Mouse (Mus musculus): ENCODE measurements at regions not wholly inside any gene's neighbourhood (a gene's known extent, or its start where the extent isn't known, plus 50 kb on each side); places are given as distances from the start of the nearest gene placed in this dataset.

DNA sequence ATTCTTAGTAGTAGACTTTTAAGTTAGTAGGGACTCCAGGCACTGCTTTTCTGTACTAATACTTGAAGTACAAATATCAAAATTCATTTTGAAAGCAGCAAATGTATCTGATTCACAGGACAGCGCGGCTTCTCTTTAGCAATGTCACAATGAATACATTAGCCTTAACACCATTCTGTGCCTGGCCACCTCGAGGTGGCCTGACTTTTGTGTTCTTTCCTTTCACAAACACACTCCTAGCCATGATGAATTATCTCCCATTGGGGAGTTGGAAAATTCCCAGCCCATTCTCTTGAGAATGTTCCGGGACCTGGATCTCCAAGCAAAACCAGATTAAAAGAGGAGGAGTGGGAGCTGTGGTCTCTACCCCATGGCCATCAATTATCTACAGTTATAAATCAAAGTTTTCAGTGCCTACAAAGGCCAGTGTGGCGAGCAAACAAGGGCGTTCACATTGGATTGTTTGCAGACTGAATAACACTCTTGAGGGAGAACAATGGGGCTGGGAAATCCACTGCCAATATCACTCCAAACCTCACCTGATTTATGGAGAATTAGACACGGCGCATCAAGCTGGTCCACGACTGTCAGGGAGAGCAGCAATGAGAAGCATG is 82.7 kb upstream of the Rarb start:
- no peak for DNase-seq (ENCODE audit: low spot score)

DNA sequence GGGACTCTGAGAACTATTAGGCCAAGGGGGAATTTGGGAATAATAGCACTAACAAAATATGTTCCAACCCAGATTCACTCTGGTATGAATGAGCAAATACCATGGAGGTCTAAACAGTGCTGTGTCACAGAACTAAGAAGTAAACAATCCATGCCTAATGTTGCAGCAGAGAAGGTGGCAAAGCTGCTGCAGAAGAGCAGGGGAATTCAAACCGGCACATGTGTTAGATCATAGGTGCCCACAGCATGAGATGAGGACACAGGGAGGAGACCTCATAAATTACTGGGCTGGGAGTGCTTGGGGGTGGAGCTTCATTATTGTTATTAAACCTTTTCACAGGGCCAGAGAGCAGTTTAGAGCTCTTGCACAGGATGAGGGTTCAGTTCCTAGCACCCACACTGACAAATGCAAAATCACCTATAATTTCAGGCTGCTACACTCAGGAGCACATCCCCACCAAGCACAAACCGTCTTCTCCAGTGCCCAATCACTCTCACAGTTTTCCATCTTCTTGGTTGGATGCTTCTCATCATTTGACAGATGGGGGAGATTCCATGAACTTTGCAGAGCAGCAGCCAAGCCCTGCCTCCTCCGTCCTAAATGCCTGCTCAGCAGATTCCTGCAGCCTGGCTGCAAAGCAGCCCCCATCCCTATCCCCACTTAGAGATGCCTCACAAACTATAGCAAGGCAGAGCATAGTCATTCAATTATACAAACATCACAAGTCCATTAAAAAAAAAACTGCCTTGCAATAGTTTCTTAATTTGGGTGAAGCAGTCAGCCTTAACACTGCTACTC is 79.0 kb upstream of the Rarb start:
- no peak for DNase-seq (ENCODE audit: low spot score)

DNA sequence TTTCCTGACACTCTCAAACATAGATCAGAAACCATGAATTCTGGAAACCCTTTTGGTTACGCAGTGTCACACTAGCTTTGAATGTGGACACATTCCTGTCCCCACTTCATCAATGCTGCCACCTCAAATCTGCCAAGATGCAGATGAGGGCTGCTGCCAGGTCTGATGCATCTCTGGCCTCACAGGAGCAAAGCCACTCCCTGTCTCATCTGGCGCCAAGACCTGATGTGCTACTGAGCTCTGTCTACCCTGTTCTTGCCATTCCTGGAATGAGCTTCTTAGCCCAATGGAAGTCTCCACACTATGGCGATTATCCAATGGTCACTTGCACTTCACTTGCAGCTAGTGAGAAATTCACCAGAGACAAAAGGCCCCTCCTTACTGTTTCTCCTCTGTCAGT is 78.0 kb upstream of the Rarb start:
- DNase-seq (ENCODE audit: low spot score) = no peak

DNA sequence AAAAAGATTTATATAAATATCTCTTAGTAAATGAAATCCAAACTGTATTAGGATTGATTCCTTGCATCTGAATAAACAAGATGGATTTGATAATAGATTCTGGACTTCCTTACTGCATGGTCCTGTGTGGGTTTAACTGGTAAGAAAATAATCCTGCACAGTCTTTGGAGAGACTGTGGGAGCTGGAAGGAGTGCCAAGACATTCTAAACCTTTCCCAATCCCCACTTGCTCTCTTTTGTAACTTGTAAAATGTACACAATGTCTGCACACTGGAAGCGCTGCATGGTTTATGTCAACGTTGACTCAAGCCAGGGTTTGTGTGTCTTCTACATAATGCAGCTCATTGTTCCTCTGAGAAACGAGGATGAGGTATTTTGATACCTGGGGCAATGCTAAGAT is 62.3 kb upstream of the Rarb start:
- no peak for DNase-seq (ENCODE audit: low spot score)

DNA sequence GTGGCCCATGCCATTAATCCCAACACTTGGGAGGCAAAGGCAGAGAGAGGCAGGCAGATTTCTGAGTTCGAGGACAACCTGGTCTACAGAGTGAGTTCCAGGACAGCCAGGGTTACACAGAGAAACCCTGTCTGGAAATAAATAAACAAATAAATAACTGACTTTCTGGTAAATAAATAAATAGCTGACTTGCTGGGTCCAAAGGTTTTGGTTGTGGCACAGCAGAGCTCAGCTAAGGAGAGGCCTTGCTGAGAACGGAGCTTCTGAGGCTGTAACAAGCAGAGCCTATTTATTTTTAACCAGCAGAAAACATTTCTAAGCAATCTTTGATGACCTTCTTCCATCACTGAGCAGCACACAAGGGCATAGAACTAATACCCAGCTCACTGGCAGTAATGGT is 50.3 kb upstream of the Rarb start:
- no peak for DNase-seq (ENCODE audit: low spot score)
